Mouse (Mus musculus): ENCODE data around the gene Setdb1.
A peak's percentile ranks its signal among the peaks of the same experiment; 100 is the strongest.
"Not testable (repeated sequence)": the region's sequence is repeated elsewhere in the genome, so short reads cannot be mapped to it uniquely, and the experiment has no call there.

Gene Setdb1

DNA sequence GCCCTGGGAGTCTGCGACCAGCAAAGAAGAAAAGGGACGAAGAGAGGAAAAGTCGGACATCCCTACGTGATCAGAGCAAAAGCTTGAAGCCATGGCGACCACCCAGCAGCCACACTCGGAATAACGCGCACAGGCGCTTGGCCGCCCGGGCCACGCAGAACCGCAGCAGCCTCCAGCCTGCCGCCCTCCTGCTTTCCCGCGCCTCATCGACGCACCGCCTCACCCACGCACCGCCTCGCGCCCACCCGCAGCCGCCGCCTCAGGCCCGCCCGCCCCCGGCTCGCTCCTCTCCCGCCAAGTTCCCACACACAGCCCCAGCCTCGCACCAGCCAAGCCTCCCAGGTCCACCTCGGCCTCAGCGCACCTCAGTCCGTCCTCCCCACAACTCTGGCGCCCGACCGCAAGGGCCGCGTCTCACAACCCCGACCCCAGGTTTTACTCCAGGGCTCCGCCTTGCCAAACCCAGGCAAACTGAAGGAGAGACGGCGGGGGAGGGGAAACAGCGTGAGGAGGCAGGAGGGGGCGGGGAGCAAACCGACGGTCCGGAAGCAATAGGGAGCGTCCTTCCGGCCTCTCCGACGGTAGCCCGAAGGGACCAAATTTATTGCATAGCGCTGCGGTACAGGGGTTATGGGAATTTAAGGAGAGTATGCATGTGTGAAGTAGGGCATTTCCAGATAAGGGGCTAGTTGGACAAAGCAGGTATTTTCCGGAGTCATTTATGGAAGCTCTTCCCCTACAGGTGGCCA, at the start of gene Setdb1:
Setdb1 (minus strand) TSS at position 502 of the 749 bp plus-strand sequence.
- peak; percentile 87 to 92 for DNase-seq (ENCODE audit: low spot score in 2 of 2)

DNA sequence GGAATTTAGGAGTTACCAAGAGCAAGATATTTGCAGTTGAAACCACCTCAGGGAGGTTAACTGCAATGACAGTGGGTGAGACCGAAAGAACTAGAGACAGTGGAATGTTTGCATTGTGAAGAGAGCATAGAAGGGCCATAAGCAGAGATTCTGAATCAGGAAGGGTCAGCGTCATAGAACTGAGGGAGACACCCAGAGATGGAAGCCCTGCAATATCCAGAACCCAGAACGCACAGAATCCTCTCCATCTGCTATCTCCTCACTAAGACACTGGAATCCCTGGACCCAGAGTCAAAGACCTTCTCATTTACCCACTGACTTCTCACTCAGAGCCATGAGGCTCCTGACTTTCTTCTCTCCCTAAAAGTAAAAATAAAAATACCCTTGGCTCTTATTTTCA, 45.7 kb upstream of the Setdb1 start, which contains the start of gene 4930558C23Rik:
4930558C23Rik (minus strand) TSS at position 101 of the 400 bp plus-strand sequence.
- DNase-seq (ENCODE audit: low spot score in 2 of 2) = no peak

DNA sequence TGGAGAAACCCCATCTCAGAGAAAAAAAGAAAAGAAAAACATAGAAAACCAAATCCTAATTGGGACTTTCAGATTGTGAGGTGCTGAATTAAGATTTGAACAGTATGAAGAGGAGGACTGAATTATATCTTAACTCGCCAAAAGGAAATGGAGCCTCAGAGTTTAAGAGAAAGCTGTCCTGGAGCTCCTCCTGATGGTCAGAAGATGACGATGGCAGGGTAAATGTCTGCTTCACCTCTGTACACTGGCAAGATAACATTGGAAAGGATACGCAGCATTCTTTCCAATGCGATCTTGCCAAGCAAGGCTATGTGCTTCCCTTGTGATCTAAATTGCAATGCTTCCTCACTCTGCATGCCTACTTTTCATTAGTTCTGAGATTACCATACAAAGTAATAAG, 37.4 kb upstream of the Setdb1 start:
- no peak for DNase-seq (ENCODE audit: low spot score in 2 of 2)

DNA sequence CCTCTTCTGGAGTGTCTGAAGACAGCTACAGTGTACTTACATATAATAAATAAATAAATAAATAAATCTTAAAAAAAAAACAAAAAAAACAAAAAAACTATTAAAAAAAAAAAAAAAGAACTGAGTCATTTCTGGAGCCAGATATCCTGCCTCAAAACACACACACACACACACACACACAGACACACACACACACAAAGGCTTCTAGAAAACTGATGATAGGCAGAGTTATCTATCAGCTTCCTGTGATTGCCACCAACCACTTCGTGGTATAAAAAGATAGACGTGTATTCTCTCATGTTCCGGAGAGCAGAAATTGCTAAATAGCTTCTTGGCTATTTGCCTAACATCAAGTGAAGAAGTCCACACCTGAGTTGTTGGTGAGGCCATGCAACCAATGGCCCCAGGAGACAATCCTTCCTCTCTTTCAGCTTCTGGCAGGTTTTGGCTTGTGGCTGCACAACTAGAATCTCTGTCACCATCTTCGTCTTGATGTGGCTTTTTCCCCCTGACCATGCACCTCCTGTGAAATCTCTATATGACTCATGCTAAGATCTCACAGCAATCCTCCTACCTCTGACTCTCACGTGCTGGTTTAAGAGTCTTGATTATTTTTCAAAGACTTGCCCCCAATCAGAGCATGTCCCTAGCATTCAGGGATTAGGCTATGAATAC, 28.5 kb upstream of the Setdb1 start:
- no peak for DNase-seq (ENCODE audit: low spot score in 2 of 2)

DNA sequence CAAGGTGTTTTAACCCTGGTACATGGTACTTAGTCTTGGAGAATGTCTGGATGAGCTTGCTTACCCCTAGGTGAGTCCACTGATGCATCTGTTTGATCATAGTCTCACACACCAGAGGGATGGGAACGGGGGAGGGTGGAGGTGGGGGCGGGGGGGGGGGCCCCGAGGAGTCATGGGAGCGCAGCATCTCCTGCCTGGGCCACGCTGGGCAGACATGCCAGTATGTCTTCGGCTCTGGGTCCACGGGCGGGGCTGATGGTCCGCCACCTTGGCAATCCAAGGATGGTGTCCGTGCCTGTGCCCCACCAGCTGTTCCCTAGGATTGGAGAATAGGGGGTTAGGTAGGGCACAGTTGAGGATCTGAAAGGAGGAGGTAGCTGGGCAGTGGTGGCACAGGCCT, 16.2 kb upstream of the Setdb1 start:
- no peak for DNase-seq (ENCODE audit: low spot score in 2 of 2)

DNA sequence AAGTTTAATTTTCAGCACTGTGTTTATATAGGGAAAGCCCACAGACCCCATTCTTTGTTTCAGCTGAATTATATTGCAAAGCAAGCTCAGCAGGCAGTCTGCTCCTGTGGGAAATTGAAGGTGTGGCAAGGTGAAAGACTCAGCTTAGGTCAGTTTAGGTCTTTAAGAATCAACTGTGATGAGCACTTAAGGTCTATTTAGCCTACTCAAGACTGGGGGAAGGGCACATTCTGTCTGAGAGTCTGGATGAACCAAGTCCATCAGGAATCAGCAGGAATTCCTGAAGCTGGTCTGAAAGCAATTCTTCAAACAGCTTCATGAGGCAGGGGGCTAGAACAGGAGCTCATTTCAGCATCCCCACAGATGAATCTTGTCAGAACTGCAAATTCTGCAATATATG, 13.1 kb upstream of the Setdb1 start:
- no peak for DNase-seq (ENCODE audit: low spot score in 2 of 2)

DNA sequence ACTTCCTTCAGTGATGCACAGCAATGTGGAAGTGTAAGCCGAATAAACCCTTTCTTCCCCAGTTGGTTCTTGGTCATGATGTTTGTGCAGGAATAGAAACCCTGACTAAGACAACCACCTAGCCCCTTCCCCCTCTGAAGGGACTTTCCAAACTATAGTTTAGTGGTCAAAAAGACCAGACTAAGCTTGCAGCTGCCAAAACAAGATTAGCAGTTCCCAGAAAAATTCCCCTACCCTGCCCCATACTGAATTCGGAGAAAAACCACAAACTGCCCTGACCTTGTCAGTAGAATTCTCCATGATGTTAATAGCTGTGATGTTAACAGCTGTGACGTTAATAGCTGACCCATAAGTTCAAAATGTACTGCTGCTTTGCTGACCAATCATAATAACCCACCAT, 3.3 kb upstream of the Setdb1 start:
- not testable (repeated sequence) for DNase-seq (ENCODE audit: low spot score in 2 of 2)

DNA sequence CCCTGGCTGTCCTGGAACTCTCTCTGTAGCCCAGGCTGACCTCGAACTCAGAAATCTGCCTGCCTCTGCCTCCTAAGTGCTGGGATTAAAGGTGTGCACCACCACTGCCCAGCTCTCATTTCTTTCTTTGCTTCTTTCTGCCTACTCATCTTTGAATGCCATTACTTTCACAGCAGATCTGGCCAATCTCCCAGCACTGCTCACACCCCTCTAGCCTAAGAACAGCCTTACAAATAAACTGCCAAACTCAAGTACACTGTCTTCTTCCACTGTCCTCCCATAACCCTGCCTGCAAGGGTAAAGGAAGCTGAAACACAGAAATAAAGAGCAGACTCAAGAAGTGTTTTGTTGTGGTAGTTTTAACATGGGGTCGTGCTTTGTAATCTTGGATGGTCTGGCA, 744 bp upstream of the Setdb1 start:
- DNase-seq (ENCODE audit: low spot score in 2 of 2) = no peak

DNA sequence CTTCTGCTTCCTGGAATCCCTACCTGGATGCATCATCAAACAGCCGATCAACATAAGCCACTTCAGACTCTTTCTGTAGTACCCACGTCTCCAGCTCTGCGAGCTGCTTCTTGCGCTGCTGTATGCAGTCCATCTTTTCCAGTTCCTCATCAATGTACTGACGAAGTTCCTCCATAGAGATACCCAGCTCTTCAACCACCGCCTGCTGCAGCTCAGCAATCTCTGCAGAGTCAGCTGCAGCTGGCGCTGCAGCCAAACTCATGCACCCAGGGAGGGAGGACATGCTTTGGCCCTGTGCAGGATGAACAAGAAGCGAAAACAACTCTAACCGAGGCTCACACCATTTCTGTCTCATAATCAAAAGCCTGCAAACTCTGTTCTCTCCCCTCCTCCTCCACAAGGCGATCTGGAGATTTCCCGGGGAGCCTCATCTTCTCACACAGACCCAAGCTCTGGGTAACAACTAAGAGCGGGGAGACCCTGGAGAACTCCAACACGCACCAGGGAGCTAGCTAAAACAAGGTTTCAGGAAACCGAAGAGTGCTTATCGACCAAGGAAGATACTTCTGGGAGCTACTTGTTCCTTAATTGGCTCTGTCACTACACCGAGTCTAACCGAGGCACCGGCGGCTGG, 974 bp downstream of the Setdb1 start:
- not testable (repeated sequence) for DNase-seq (ENCODE audit: low spot score in 2 of 2)

DNA sequence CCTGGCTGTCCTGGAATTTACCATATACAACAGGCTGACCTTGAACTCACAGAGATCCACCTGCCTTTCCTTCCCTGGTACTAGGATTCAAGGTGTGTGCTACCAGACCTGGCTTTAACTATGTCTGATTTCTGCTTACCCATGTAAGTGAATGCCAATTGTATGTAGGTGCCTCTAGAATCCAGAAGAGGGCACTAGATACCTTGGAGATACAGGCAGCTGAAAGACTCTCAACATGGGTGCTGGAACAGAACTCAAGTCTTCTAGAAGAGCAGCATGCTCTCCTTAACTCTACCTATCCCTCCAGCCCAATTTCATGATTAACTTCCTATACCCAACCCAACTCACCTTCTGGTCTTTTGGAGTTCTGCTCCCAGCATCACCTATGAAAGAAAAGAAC, 7.5 kb downstream of the Setdb1 start:
- DNase-seq (ENCODE audit: low spot score in 2 of 2) = no peak

DNA sequence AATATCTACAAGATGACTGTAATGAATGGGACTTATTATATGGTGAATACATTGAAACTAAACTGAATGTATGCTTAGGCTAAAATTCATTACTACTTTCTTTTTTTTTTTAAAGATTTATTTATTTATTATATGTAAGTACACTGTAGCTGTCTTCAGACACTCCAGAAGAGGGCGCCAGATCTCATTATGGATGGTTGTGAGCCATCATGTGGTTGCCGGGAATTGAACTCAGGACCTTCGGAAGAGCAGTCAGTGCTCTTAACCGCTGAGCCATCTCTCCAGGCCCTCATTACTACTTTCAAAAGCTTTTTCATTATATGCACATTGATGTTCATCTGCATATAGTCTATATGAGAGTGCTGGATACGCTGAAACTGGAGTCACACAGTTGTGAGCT, 8.7 kb downstream of the Setdb1 start:
- not testable (repeated sequence) for DNase-seq (ENCODE audit: low spot score in 2 of 2)

DNA sequence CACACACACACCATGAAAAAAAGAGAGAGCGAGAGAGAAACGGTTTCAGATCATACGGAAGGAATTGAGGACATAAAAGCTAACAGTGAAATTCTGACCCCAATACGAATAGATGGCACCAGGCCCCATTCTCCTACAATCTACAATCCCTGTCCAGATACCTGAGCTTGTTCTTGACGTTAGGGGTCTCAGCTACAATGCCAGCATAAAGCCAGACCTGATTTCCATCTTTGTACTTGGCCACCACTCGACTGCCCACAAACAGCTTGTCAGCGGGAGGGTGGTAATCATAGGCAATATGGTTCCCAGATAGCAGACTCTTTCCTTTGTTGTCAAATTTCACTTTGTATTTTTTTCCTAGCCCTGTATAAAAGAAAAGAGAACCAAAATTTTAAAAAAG, 10.5 kb downstream of the Setdb1 start:
- DNase-seq (ENCODE audit: low spot score in 2 of 2) = no peak

DNA sequence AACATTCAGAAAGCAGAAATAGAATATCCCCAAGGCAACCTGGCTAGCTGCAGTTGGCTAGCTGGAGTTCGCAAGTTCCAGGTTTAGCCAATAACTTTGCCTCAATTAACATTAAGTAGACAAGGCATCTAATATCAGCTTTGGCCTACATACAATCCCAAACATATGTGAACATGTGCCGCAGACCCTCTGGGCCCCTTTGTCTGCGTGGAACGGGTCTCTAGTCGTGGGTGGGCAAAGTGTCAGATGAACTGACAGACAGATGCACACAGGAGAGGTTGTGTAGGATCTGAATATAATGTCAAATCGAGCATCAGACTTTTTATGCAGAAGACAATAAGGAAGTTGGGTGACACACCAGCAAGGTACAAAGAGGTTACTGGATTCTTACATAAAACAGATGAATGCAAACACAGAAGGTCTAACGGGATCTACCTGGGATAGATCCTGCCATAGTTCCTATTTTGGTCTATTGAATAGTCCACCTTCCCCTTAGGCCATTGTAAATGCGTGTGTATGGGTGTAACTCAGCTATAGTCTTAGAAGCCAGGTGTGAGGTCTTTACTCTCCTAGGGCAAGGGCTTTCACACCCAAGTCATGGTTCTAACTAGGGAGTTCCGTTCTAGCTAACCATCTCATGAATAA, 13.5 kb downstream of the Setdb1 start:
- not testable (repeated sequence) for DNase-seq (ENCODE audit: low spot score in 2 of 2)

DNA sequence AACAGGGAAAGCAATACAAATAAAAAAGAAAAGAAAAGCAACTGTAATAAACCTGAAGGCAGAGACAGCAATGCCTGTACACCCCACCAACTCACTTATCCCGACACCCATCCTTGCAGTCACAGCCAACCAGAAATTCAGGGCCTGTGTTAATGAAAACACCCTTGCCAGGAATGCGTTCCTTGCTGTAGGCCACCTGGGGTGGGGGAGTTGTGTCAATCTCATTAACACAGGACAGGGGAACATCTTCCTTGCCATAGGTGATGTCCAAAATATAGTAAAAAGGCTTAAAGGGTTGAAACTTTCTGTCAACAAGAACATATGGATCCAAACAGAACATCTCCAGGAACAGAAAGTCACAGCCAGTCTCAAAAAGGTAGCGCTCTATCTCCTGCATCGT, 18.8 kb downstream of the Setdb1 start:
- no peak for DNase-seq (ENCODE audit: low spot score in 2 of 2)

DNA sequence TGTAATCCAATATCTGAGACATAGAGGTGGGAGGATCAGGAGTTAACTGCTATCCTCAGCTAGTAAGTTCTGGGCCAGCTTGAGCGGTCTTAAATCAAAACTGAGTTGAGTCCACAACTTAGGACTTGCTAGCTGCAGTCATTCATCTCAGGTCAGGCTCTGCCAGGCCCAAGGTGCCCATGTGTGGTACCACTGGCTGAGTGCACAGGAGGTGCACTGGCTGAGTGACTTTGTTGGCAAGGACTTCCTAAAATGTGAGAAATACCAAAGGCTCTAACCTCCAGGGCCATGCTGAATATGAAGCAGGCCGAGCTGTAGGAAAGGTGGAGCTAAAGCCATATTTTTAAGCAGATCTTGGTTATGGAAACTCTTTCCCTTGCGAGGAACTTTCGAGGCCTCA, 19.7 kb downstream of the Setdb1 start:
- no peak for DNase-seq (ENCODE audit: low spot score in 2 of 2)

DNA sequence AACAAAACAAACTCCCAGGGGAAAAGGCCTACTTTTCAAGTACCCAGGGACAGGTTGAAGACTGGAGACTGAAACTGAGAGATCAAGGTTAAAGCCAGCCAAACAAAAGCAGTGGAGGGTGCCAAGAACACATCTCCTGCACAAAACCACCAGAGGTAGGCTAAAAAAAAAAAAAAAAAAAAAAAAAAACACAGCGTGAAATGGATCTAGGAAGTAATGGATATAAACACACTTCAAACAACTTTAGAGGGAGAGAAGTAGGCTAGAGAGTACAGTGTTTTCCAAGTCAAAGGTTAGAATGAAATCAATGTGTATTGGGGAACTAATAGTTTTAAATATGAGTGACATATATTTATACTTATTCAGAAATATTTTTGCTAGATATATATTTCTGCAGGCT, 25.5 kb downstream of the Setdb1 start:
- DNase-seq (ENCODE audit: low spot score in 2 of 2) = no peak

DNA sequence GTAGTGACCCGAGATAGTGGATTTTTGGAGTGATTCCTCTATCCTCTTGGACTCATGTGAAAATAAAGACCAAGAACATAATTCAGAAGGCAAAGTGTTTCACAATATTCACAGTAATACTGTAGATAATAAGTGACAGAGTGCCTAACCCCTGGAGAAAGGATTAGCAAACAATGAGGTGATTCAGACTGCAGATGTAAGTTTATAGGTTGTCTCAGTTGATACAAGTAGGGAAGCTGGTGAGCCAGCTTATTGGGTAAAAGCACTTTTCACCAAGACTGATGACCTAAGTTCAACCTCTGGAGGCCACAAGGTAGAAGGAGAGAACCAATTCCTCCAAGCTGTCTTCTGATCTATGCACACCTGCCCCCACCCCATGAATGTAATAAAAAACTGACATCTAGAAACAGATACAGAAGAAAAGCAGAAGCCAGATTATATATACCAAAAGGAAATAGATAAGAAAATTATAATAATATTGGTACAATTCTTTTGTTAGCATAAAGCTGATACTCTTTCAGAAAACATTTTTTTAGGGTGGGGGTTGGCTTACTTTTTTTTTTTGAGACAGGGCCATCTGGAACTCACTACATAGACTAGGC, 28.1 kb downstream of the Setdb1 start:
- no peak for DNase-seq (ENCODE audit: low spot score in 2 of 2)

DNA sequence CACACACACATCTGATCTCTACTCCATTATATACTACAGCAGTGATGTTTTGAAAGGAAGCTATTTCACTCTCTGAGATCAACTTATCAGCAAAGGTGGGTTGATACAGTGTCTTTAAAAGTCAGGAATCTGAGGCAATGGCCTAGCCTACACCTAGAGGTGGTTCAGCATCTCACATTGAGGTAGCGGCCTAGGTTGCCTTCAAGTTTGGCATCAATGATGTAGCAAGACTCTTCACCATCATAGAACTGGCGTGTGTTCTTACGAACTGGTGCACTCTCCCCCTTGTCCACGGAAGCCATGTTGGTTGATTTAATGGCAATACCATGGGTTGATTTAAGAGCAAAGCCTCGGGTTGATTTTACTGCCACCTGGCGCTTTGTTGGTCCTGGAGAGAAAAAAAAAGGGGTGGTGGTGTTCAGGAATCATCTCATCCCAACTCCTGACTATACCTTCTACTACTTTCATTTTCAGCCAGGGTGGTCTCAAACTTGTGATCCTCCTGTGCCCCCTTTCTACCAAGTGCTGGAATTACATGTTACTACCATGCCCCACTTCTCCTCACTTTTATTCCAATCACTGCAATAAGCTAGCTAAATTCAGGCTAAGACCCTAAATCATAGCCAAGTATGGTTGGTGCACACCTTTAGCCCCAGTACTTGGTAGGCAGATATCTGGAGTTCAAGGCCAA, 32.4 kb downstream of the Setdb1 start:
- DNase-seq (ENCODE audit: low spot score in 2 of 2) = no peak

DNA sequence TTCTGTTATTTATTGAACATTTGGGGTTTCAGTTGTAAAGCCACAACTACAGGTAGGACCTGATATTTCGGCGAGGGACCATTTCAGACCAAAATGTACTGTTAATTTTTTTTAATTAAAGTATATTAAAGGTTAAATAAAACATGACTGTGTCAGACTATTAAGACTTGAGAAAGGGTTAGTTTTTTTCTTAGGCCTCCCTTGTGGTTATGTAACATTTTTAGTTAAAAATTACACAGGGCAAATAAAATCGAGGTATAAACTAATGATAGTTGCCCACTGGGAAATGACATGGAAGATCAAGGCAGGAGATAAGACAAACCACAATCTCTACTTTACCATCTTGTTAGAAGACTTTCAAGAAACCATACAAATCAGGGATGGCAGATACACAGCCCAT, 33.6 kb downstream of the Setdb1 start:
- no peak for DNase-seq (ENCODE audit: low spot score in 2 of 2)

DNA sequence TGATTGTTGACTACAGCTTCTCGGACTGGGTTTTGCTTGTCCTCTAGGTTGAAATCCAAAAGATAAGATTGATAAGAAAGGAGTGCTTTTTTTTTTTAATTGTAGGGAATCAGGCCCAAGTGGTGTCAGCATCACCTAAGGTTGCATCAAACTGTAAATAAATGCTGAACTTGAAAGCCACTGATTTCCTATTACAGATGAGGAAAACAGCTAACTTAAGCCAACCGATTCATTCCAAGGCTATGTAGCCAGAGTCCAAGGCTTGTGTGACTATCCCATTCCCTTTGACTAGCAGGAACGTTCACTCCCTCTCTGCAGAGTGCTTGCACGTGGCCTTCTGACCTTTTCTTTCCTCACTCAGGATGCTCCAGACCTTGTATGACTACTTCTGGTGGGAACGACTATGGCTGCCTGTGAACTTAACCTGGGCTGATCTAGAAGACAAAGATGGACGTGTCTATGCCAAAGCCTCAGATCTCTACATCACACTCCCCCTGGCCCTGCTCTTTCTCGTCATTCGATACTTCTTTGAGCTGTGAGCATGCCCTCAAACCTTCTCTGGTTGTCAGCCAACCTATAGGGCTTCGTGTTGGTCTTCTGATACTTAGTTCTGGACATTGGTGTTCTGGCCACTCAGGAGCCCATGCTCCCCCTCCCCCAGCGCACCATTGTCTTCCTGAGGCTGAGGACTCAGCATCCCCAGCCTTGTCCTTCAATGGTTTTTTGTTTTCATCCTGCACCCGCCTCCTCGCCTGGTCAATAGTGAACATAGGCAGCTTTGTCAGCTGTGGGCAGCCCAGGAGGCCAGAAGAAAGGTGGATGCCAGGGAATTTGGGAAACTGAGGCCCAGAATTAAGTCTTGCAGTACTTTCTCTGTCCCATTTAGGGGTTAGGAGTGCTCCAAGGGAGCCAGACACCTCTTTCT, 37.0 kb downstream of the Setdb1 start:
- no peak for DNase-seq (ENCODE audit: low spot score in 2 of 2)
